Mouse (Mus musculus) spleen, embryonic (tissue): ENCODE results near the gene Akirin2.
"Not testable (repeated sequence)": the region's sequence is repeated elsewhere in the genome, so short reads cannot be mapped to it uniquely, and the experiment has no call there.

Source experiments
- CTCF ChIA-PET: fragments of 350-600 bp; sonication (Branson Sonifier 250); formaldehyde crosslinking; loops from one replicate; lab custom pipeline; 2022; lab: Charles Lee

The Akirin2 gene

GRCm38 (mm10) chr4:34550748-34551097 is at the start of gene Akirin2:
TSS of gene Akirin2 (plus strand) at chr4:34550937.
- CTCF ChIA-PET = no interaction called here

GRCm38 (mm10) chr4:34510305-34510704 is 40.4 kb upstream of the Akirin2 start:
- CTCF ChIA-PET = no interaction called here

- CTCF ChIA-PET = no interaction called here
Measured at GRCm38 (mm10) chr4:34522846-34523245, 27.9 kb upstream of the Akirin2 start.

GRCm38 (mm10) chr4:34523586-34523985 is 27.2 kb upstream of the Akirin2 start:
- CTCF ChIA-PET = no interaction called here

GRCm38 (mm10) chr4:34526771-34527170 is 24.0 kb upstream of the Akirin2 start:
- CTCF ChIA-PET = no interaction called here

GRCm38 (mm10) chr4:34528430-34529100 is 22.2 kb upstream of the Akirin2 start:
- CTCF ChIA-PET = no interaction called here

GRCm38 (mm10) chr4:34529379-34529778 is 21.4 kb upstream of the Akirin2 start:
- CTCF ChIA-PET = no interaction called here

- CTCF ChIA-PET = no interaction called here
Measured at GRCm38 (mm10) chr4:34529941-34530340, 20.8 kb upstream of the Akirin2 start.

- CTCF ChIA-PET = interaction anchor here (0.6 to 0.8 kb wide), 2 partner anchors 65 to 424 kb away, joined by 4 to 6 read pairs; partner anchors contain the start of genes Orc3 and Rars2
Measured at GRCm38 (mm10) chr4:34549981-34550747, 573 bp upstream of the Akirin2 start.

- CTCF ChIA-PET = no interaction called here
Measured at GRCm38 (mm10) chr4:34551098-34551809, 517 bp downstream of the Akirin2 start.

GRCm38 (mm10) chr4:34551966-34552365 is 1.2 kb downstream of the Akirin2 start:
- CTCF ChIA-PET = no interaction called here

- CTCF ChIA-PET = no interaction called here
Measured at GRCm38 (mm10) chr4:34554596-34554995, 3.9 kb downstream of the Akirin2 start.

- CTCF ChIA-PET = interaction anchor here (0.6 kb wide), 1 partner anchor 22 kb away, joined by 3 read pairs; no protein-coding TSS in a partner anchor
Measured at GRCm38 (mm10) chr4:34555604-34556003, 4.9 kb downstream of the Akirin2 start.

- CTCF ChIA-PET = interaction anchor here (0.6 kb wide), 1 partner anchor 586 kb away, joined by 3 read pairs; no protein-coding TSS in a partner anchor
Measured at GRCm38 (mm10) chr4:34556183-34556582, 5.4 kb downstream of the Akirin2 start.

GRCm38 (mm10) chr4:34560971-34561370 is 10.2 kb downstream of the Akirin2 start:
- CTCF ChIA-PET = interaction anchor here (0.7 kb wide), 1 partner anchor 245 kb away, joined by 5 read pairs; no protein-coding TSS in a partner anchor

- CTCF ChIA-PET = no interaction called here
Measured at GRCm38 (mm10) chr4:34566226-34566625, 15.5 kb downstream of the Akirin2 start.

GRCm38 (mm10) chr4:34572876-34573275 is 22.1 kb downstream of the Akirin2 start:
- CTCF ChIA-PET = no interaction called here

GRCm38 (mm10) chr4:34577028-34577427 is 26.3 kb downstream of the Akirin2 start:
- CTCF ChIA-PET = no interaction called here

GRCm38 (mm10) chr4:34579215-34579614 is 28.5 kb downstream of the Akirin2 start:
- CTCF ChIA-PET = no interaction called here

- CTCF ChIA-PET = not testable (repeated sequence)
Measured at GRCm38 (mm10) chr4:34581489-34581888, 30.8 kb downstream of the Akirin2 start.

GRCm38 (mm10) chr4:34581990-34582389 is 31.3 kb downstream of the Akirin2 start:
- CTCF ChIA-PET = no interaction called here

GRCm38 (mm10) chr4:34582476-34582875 is 31.7 kb downstream of the Akirin2 start:
- CTCF ChIA-PET = no interaction called here
